Mouse (Mus musculus) midbrain, embryonic 15.5 days (tissue): ENCODE measurements around the gene Fancd2. TPM values are rescaled to one million over a fixed set of nuclear protein-coding genes. Genes with fewer than 3 reads are reported as not detected.

Experiments
- ATAC-seq: fragments of 200-750 bp; cut with Nextera tagmentation; replicated peaks from 2 replicates; pipeline ENCODE4 v1.8.0; 2017; ENCODE audit warnings: moderate TSS enrichment
- H3K27ac ChIP-seq: fragments of 300-500 bp; sonication (generic); 2 replicates; pipeline ENCODE4 v1.5.1; 2015; ENCODE audit warnings: mild to moderate bottlenecking, inconsistent platforms
- H3K27me3 ChIP-seq: fragments of 300-500 bp; sonication (generic); replicated peaks from 2 replicates; pipeline ENCODE4 v1.6.1; 2015; ENCODE audit warnings: inconsistent platforms
- H3K36me3 ChIP-seq: fragments of 300-500 bp; sonication (generic); replicated peaks from 2 replicates; pipeline ENCODE4 v1.6.1; 2015; ENCODE audit warnings: inconsistent platforms
- H3K4me1 ChIP-seq: fragments of 300-500 bp; sonication (generic); 2 replicates; pipeline ENCODE4 v1.6.1; 2015; ENCODE audit warnings: inconsistent platforms
- H3K4me2 ChIP-seq: fragments of 300-500 bp; sonication (generic); 2 replicates; pipeline ENCODE4 v1.6.1; 2015; ENCODE audit warnings: inconsistent platforms, mild to moderate bottlenecking, moderate library complexity
- H3K4me3 ChIP-seq: fragments of 300-500 bp; sonication (generic); 2 replicates; pipeline ENCODE4 v1.5.1; 2015; ENCODE audit warnings: mild to moderate bottlenecking, inconsistent platforms
- H3K9ac ChIP-seq: fragments of 300-500 bp; sonication (generic); 2 replicates; pipeline ENCODE4 v1.6.1; 2015; ENCODE audit warnings: mild to moderate bottlenecking, inconsistent platforms
- H3K9me3 ChIP-seq: fragments of 300-500 bp; sonication (generic); 2 replicates; pipeline ENCODE4 v1.6.1; 2016; ENCODE audit warnings: inconsistent platforms
- WGBS: fragments of 180-500 bp; shearing (Covaris S2); methylation state at CpG from one replicate; pipeline ENCODE4 v1.1.7; 2015; ENCODE audit warnings: mixed read lengths; 5-methylcytosine and 5-hydroxymethylcytosine counted together
- polyA plus RNA-seq: library from polyadenylated mRNA; unstranded; fragments of >200 nt; fragmentation: Nextera tagmentation; extraction: Ambion mirVana; gene quantifications from 2 replicates; pipeline ENCODE4 v1.2.1, GENCODE M21; 2015

The Fancd2 gene
- polyA plus RNA-seq, 1 experiment from 2014 or later = 2.6 TPM

GRCm38 (mm10) chr6:113501388-113502084, 29.9 kb upstream of the Fancd2 start, which contains the start of gene Prrt3:
TSS of gene Prrt3 (minus strand) at chr6:113501931.
- Histone ChIP-seq H3K4me1 (peaks cover 16% of the 10 kb centered on the region), H3K36me3 (no peaks in the 10 kb centered on the region; the same call in 1 of the 2 replicates), H3K27me3 (no peaks in the 10 kb centered on the region), H3K9ac (peak within 1 kb of the TSS; percentile 72), H3K9me3 (no peaks in the 10 kb centered on the region), H3K4me3 (peak within 1 kb of the TSS; percentile 70), H3K27ac (peak within 1 kb of the TSS; percentile 73), H3K4me2 (peak within 1 kb of the TSS; percentile 70)
- peak; percentile 92 for ATAC-seq
- 2% methylated on average over 32 of the region's 32 CpGs for WGBS

DNA sequence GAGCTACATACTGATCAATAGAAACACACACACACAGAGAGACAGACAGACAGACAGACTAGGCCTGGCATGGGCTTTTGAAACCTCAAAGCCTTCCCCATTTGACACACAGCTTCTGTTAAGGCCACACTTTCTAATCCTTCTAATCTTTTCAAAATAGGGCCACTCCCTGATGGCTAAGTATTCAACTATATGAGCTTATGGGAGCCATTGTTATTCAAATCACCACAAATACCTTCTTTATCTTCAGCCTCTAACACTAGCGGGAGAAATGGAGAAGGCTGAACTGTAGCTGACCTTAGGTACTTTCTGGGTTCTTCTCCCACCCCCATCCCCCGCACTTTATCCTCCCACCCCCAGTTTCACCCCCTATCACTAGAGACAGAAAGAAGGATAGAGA, 28.7 kb upstream of the Fancd2 start:
- no peaks in the 10 kb centered on the region for H3K9me3 ChIP-seq
- 35% methylated on average over 2 of the region's 2 CpGs for WGBS
- H3K36me3 ChIP-seq = no peaks in the 10 kb centered on the region
- no peak overlapping the region for H3K9ac ChIP-seq
- no peak overlapping the region for H3K4me3 ChIP-seq
- no peak overlapping the region for H3K4me2 ChIP-seq
- H3K4me1 ChIP-seq = peaks cover 16% of the 10 kb centered on the region
- H3K27me3 ChIP-seq = no peaks in the 10 kb centered on the region
- no peak for ATAC-seq
- no peak overlapping the region for H3K27ac ChIP-seq

- 74% methylated on average over 1 of the region's 1 CpGs for WGBS
- no peak overlapping the region for H3K4me3 ChIP-seq
- H3K27me3 ChIP-seq = no peaks in the 10 kb centered on the region
- no peak for ATAC-seq
- H3K9ac ChIP-seq = no peak overlapping the region
- no peak overlapping the region for H3K4me2 ChIP-seq
- no peaks in the 10 kb centered on the region for H3K9me3 ChIP-seq
- no peaks in the 10 kb centered on the region for H3K36me3 ChIP-seq
- no peak overlapping the region for H3K27ac ChIP-seq
- H3K4me1 ChIP-seq = peaks cover 14% of the 10 kb centered on the region
Observed at GRCm38 (mm10) chr6:113505689-113506088, 25.8 kb upstream of the Fancd2 start.

DNA sequence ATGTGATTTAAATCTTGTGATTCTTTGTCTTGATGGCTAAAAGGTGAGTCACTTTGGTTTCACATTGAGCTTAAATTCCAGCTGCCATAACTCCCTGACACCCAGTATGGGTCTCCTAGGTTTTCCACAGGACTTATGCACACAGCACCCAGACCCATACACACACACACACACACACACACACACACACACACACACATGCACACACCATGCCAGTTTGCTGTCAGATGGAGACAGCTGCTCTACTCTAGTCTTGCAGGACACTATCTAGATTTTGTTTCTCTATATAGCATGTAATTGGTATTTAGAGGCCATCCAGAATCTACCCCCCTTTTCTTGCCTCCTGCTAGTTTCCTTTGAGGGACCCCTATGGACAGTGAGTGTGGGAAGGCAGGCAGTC, 24.4 kb upstream of the Fancd2 start:
- no peaks in the 10 kb centered on the region for H3K27me3 ChIP-seq
- H3K4me1 ChIP-seq = peaks cover 3% of the 10 kb centered on the region; the same call in 1 of the 2 replicates
- no peak overlapping the region for H3K4me3 ChIP-seq
- no peak overlapping the region for H3K9ac ChIP-seq
- H3K36me3 ChIP-seq = no peaks in the 10 kb centered on the region
- H3K9me3 ChIP-seq = no peaks in the 10 kb centered on the region
- ATAC-seq = no peak
- H3K27ac ChIP-seq = no peak overlapping the region
- H3K4me2 ChIP-seq = no peak overlapping the region

- Histone ChIP-seq H3K27ac (no peak overlapping the region), H3K36me3 (no peaks in the 10 kb centered on the region), H3K4me2 (no peak overlapping the region), H3K4me3 (no peak overlapping the region), H3K27me3 (no peaks in the 10 kb centered on the region), H3K4me1 (no peaks in the 10 kb centered on the region), H3K9ac (no peak overlapping the region), H3K9me3 (no peaks in the 10 kb centered on the region)
- 50% methylated on average over 7 of the region's 7 CpGs for WGBS
- no peak for ATAC-seq
Observed at GRCm38 (mm10) chr6:113508272-113508946, 23.1 kb upstream of the Fancd2 start.

DNA sequence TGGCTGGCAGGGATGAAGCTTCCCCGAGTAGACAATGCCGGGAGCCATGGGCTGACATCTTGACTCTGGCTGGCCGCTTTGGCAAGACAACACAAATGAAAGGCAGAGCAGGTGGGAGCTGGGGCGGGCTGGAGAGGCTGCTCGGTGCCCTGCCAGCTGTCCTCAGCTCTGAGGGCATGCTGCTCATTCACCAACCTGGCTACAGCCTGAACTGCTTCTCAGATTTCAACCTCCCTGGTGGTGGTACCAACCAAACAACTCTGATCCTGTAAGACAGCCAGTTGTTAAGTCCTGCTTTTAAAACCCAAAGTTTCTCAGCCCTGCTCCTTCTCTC, 22.6 kb upstream of the Fancd2 start:
- no peak overlapping the region for H3K27ac ChIP-seq
- H3K4me1 ChIP-seq = no peaks in the 10 kb centered on the region
- H3K27me3 ChIP-seq = no peaks in the 10 kb centered on the region
- no peak overlapping the region for H3K4me2 ChIP-seq
- WGBS = 53% methylated on average over 5 of the region's 5 CpGs
- no peak for ATAC-seq
- H3K9ac ChIP-seq = no peak overlapping the region
- H3K36me3 ChIP-seq = peaks cover 4% of the 10 kb centered on the region
- H3K9me3 ChIP-seq = no peaks in the 10 kb centered on the region
- H3K4me3 ChIP-seq = no peak overlapping the region

DNA sequence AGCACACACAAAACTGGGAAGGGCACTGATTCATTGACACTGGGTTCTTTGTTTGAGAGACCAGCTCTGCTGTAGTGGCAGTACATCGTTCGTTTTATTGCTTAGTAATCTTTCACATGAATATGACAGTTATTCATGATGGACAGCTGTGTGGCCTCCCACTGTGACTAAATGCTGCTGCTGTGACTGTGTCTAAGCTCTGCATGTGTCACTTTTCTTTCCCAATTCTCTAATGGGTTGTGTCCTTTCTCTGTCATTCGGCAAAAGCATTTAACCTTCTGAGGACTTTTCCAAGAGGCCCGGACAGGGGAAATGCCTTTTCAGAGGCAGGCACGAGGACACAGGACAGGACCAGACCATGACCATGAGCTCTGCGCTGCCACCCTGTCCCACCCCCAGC, 17.5 kb upstream of the Fancd2 start:
- Histone ChIP-seq H3K4me2 (no peak overlapping the region), H3K27me3 (no peaks in the 10 kb centered on the region), H3K9ac (no peak overlapping the region), H3K36me3 (peaks cover 45% of the 10 kb centered on the region), H3K4me3 (no peak overlapping the region), H3K9me3 (no peaks in the 10 kb centered on the region), H3K4me1 (no peaks in the 10 kb centered on the region), H3K27ac (no peak overlapping the region)
- ATAC-seq = no peak
- 95% methylated on average over 6 of the region's 6 CpGs for WGBS

GRCm38 (mm10) chr6:113514600-113514999, 16.9 kb upstream of the Fancd2 start:
- peaks cover 51% of the 10 kb centered on the region for H3K36me3 ChIP-seq
- H3K4me1 ChIP-seq = no peaks in the 10 kb centered on the region
- no peak overlapping the region for H3K27ac ChIP-seq
- no peak overlapping the region for H3K4me2 ChIP-seq
- no peak overlapping the region for H3K4me3 ChIP-seq
- no peak for ATAC-seq
- no peak overlapping the region for H3K9ac ChIP-seq
- H3K27me3 ChIP-seq = no peaks in the 10 kb centered on the region
- 97% methylated on average over 3 of the region's 3 CpGs for WGBS
- H3K9me3 ChIP-seq = no peaks in the 10 kb centered on the region

GRCm38 (mm10) chr6:113517434-113518080, 13.9 kb upstream of the Fancd2 start:
- Histone ChIP-seq H3K4me3 (no peak overlapping the region), H3K36me3 (peaks cover 69% of the 10 kb centered on the region), H3K27me3 (no peaks in the 10 kb centered on the region), H3K4me2 (no peak overlapping the region), H3K9me3 (no peaks in the 10 kb centered on the region), H3K9ac (no peak overlapping the region), H3K27ac (no peak overlapping the region), H3K4me1 (no peaks in the 10 kb centered on the region)
- no peak for ATAC-seq
- 96% methylated on average over 8 of the region's 8 CpGs for WGBS

- no peak for ATAC-seq
- H3K36me3 ChIP-seq = peaks cover 39% of the 10 kb centered on the region
- no peaks in the 10 kb centered on the region for H3K9me3 ChIP-seq
- H3K27me3 ChIP-seq = no peaks in the 10 kb centered on the region
- no peak overlapping the region for H3K9ac ChIP-seq
- H3K4me2 ChIP-seq = no peak overlapping the region
- WGBS = 89% methylated on average over 1 of the region's 1 CpGs
- no peak overlapping the region for H3K27ac ChIP-seq
- no peak overlapping the region for H3K4me3 ChIP-seq
- no peaks in the 10 kb centered on the region for H3K4me1 ChIP-seq
Observed at GRCm38 (mm10) chr6:113522310-113522709, 9.2 kb upstream of the Fancd2 start.

- WGBS = 93% methylated on average over 8 of the region's 8 CpGs
- no peak overlapping the region for H3K4me3 ChIP-seq
- ATAC-seq = no peak
Observed at GRCm38 (mm10) chr6:113523420-113523819, 8.1 kb upstream of the Fancd2 start.

GRCm38 (mm10) chr6:113531840-113532404, 440 bp downstream of the Fancd2 start:
- peak; percentile 45; the same call in 1 of the 2 replicates for ATAC-seq
- H3K9ac ChIP-seq = peak overlapping the region; percentile 58; the same call in 1 of the 2 replicates
- H3K9me3 ChIP-seq = no peaks in the 10 kb centered on the region
- no peaks in the 10 kb centered on the region for H3K27me3 ChIP-seq
- 6% methylated on average over 7 of the region's 7 CpGs for WGBS
- H3K27ac ChIP-seq = no peak overlapping the region
- H3K4me3 ChIP-seq = peak overlapping the region; percentile 59
- H3K36me3 ChIP-seq = no peaks in the 10 kb centered on the region
- peaks cover 22% of the 10 kb centered on the region for H3K4me1 ChIP-seq
- H3K4me2 ChIP-seq = peak overlapping the region; percentile 66

More at GRCm38 (mm10) chr6:113523420-113523819, 8.1 kb upstream of the Fancd2 start:
- Histone ChIP-seq H3K9ac (no peak overlapping the region), H3K4me2 (no peak overlapping the region), H3K36me3 (peaks cover 28% of the 10 kb centered on the region), H3K27me3 (no peaks in the 10 kb centered on the region), H3K27ac (no peak overlapping the region), H3K4me1 (no peaks in the 10 kb centered on the region), H3K9me3 (no peaks in the 10 kb centered on the region)
